Mouse (Mus musculus) megakaryocyte, embryonic 14.5 days (primary cell): Measurements from ENCODE around the gene Bmp4.

Experiments
- FLI1 ChIP-seq: IDR thresholded peaks from 2 replicates; pipeline ENCODE4 v1.6.1; 2012; ENCODE audit warnings: low read length, inconsistent platforms, mixed read lengths
- GATA1 ChIP-seq: IDR thresholded peaks from 3 replicates; pipeline ENCODE4 v1.6.1; 2012; ENCODE audit warnings: mixed read lengths, low read length, inconsistent platforms, borderline replicate concordance

DNA sequence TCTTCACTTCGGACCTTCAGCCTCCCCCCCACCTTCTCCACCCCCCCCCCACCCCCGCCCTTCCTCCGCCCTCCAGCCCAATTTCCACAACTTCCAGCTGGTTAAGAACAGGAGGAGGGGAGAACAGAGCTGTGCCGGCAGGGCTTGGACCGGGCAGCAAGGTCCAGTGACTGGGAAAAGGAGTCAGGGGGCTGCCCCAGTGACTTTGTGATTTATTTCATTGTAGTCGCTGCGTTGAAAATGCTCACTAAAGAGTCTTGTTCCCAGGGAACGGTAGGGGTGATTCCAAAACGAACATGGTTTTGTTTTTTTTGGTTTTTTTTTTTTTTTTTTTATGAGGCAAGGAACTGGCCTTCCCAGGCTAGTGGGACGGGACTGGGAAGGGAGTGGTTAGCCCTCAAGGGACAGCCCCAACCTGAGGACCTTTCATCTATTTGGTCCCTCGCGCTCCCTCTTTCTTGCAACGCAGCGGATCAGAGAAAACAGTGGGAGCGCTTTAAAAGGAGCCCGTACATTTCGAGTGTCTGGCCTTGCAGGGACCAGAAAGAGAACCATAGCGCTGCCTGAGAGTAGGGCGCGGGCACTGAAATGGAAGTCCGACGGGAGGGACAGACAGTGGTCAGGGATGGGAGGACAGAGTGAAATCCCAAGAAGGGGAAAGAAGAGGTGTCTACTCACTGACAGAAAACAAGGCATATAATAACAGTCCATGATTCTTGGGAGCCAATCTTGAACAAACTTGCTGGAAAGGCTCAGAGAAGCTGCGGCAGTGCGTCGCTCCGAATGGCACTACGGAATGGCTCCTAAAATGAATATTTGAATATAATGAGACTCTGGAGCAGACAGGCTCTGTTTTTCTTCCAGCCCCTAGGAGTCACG lies 3.8 kb downstream of the Bmp4 start:
- no peak for TF ChIP-seq GATA1
- TF ChIP-seq FLI1 = no peak
